Mouse (Mus musculus): ENCODE data around the gene C4b. TPM values are rescaled to one million over a fixed set of nuclear protein-coding genes. Genes with fewer than 3 reads are reported as not detected.
"Not testable (repeated sequence)": the region's sequence is repeated elsewhere in the genome, so short reads cannot be mapped to it uniquely, and the experiment has no call there.

Gene C4b
- polyA plus RNA-seq, 1 experiment: 8.5 TPM

DNA sequence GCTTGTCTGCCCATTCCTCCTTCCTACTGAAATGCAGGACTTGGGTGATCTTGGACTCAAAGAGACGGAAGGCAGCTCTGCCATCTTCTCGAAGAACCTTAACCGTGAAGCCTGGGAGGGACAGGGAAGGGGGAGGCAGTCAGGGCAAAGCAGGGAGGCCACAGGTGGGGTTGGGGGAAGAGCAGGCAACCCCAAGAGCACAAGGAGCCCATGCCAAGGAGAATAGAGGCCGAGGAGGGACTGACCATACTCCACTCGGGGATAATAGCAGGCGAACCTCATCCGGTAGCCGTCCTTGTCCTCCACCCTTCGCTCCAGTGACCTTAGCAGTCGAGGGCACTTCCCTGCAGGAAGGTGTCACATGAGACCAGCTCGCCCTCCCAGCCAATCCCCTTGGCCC lies 14.5 kb downstream of the C4b start:
- WGBS: 74% methylated on average over 11 of the region's 11 CpGs
- not testable (repeated sequence) for H3K4me3 ChIP-seq (replicated peaks; ENCODE audit: insufficient read depth, low read depth, low read length); H3K27ac ChIP-seq (ENCODE audit: insufficient read depth, low read length); DNase-seq; H3K4me1 ChIP-seq (ENCODE audit: control insufficient read depth, insufficient read depth, low read length); H3K27me3 ChIP-seq (ENCODE audit: control insufficient read depth, insufficient read depth, low read length)

- TF ChIP-seq POLR2A (IDR thresholded peaks at IDR 0.05; ENCODE audit: borderline replicate concordance, insufficient read depth, low read length): no peak
- TF ChIP-seq CTCF (IDR thresholded peaks at IDR 0.05; ENCODE audit: borderline replicate concordance, insufficient read depth, low read depth, low read length): no peak
- no peak for DNase-seq
- H3K4me1 ChIP-seq (ENCODE audit: control insufficient read depth, insufficient read depth, low read length): no peaks in the 10 kb centered on the region
- no peaks in the 10 kb centered on the region for H3K27me3 ChIP-seq (ENCODE audit: control insufficient read depth, insufficient read depth, low read length)
- no peak overlapping the region for H3K27ac ChIP-seq (ENCODE audit: insufficient read depth, low read length)
- WGBS: 81% methylated on average over 2 of the region's 2 CpGs
- no peak overlapping the region for H3K4me3 ChIP-seq (replicated peaks; ENCODE audit: insufficient read depth, low read depth, low read length)
Measured at GRCm38 (mm10) chr17:34727887-34728286, 15.8 kb downstream of the C4b start.

DNA sequence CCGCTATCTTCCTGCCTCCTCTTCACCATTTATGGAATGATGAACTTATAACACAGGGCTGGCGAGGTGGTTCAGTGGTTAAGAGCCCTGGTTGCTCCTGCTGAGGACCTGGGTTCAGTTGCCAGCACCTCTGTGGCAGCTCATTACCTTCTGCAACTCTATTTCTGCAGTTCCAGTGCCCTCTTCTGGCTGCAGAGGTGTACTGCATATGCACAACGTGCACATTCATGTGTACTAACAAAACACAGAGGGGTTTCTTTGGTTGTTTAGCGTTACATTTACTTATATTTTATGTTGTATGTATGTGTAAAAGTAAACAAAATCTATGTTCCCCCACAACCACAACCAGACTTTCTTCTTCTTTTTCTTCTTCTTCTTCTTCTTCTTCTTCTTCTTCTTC lies 20.6 kb downstream of the C4b start:
- Histone ChIP-seq H3K4me1 (ENCODE audit: control insufficient read depth, insufficient read depth, low read length) (no peaks in the 10 kb centered on the region), H3K27me3 (ENCODE audit: control insufficient read depth, insufficient read depth, low read length) (no peaks in the 10 kb centered on the region), H3K4me3 (replicated peaks; ENCODE audit: insufficient read depth, low read depth, low read length) (no peak overlapping the region), H3K27ac (ENCODE audit: insufficient read depth, low read length) (no peak overlapping the region)
- DNase-seq: no peak
- TF ChIP-seq POLR2A (IDR thresholded peaks at IDR 0.05; ENCODE audit: borderline replicate concordance, insufficient read depth, low read length) (no peak), CTCF (IDR thresholded peaks at IDR 0.05; ENCODE audit: borderline replicate concordance, insufficient read depth, low read depth, low read length) (no peak)
- WGBS: 71% methylated on average over 4 of the region's 4 CpGs

DNA sequence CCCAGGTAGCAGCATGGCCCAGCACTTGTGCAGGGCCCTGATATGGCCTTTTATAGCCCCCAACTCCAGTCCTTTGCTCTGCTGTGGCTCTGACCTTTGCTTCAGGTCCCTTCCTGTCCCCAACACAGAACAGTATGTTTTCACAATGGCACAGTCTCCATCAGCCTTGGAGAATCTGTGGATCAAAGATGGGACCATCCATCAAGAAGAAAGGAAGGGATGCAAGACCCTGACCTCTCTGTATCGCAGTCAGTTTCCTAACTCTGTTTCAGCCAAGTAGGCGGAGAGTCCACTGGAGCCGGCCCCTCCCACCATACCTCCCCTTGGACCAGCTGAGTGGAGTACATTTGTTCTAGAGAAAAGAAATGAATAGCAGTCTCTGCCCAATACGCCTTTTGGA lies 21.4 kb downstream of the C4b start:
- not testable (repeated sequence) for H3K4me1 ChIP-seq (ENCODE audit: control insufficient read depth, insufficient read depth, low read length); H3K27me3 ChIP-seq (ENCODE audit: control insufficient read depth, insufficient read depth, low read length); H3K27ac ChIP-seq (ENCODE audit: insufficient read depth, low read length); H3K4me3 ChIP-seq (replicated peaks; ENCODE audit: insufficient read depth, low read depth, low read length); DNase-seq
- WGBS: 85% methylated on average over 2 of the region's 4 CpGs

DNA sequence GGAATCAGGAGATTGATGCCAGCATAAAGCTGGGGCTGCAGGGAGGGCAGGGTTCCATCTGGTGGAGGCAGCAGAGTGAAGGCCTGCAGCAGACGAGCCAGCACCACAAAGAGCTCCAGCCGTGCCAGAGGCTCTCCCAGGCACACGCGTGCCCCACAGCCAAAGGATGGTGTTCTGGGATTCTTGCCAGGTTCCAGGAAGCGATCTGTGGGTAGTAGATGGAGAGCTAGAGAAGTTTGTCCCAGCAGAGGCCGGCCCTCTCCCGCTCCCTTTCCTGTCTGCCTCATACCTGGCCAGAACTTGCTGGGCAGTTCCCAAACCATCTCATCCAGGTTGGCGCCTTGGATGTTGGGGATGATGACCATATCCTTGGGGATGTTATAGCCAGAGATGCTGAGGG lies 23.8 kb downstream of the C4b start:
- not testable (repeated sequence) for H3K27me3 ChIP-seq (ENCODE audit: control insufficient read depth, insufficient read depth, low read length); H3K4me3 ChIP-seq (replicated peaks; ENCODE audit: insufficient read depth, low read depth, low read length); H3K4me1 ChIP-seq (ENCODE audit: control insufficient read depth, insufficient read depth, low read length); H3K27ac ChIP-seq (ENCODE audit: insufficient read depth, low read length)
- peak in 1 of 2 experiments; percentile 12 for DNase-seq
- WGBS: 24% methylated on average over 8 of the region's 8 CpGs

GRCm38 (mm10) chr17:34717401-34717800 lies 26.3 kb downstream of the C4b start:
- no peak for TF ChIP-seq CTCF (IDR thresholded peaks at IDR 0.05; ENCODE audit: borderline replicate concordance, insufficient read depth, low read depth, low read length)
- no peak for TF ChIP-seq POLR2A (IDR thresholded peaks at IDR 0.05; ENCODE audit: borderline replicate concordance, insufficient read depth, low read length)
- DNase-seq: no peak
- no peak overlapping the region for H3K4me3 ChIP-seq (replicated peaks; ENCODE audit: insufficient read depth, low read depth, low read length)
- H3K27me3 ChIP-seq (ENCODE audit: control insufficient read depth, insufficient read depth, low read length): no peaks in the 10 kb centered on the region
- no peaks in the 10 kb centered on the region; the same call in 1 of the 2 replicates for H3K4me1 ChIP-seq (ENCODE audit: control insufficient read depth, insufficient read depth, low read length)
- no peak overlapping the region for H3K27ac ChIP-seq (ENCODE audit: insufficient read depth, low read length)
- 48% methylated on average over 11 of the region's 11 CpGs for WGBS

DNA sequence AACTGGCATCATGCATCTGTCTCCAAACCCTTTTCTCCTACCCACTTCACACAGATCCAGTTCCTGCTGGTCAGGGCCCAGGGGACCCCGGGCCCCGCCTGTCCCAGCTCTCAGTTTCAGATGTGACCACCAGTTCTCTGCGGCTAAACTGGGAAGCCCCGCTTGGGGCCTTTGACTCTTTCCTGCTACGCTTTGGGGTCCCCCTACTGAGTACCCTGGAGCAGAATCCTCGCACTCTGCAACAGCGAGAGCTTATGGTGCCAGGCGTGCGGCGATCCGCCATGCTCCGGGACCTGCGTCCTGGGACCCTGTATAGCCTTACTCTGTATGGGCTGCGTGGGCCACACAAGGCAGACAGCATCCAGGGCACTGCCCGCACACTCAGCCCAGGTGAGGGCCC lies 27.4 kb downstream of the C4b start:
- WGBS: 91% methylated on average over 15 of the region's 15 CpGs
- Histone ChIP-seq H3K27ac (ENCODE audit: insufficient read depth, low read length) (no peak overlapping the region), H3K27me3 (ENCODE audit: control insufficient read depth, insufficient read depth, low read length) (no peaks in the 10 kb centered on the region), H3K4me1 (ENCODE audit: control insufficient read depth, insufficient read depth, low read length) (no peaks in the 10 kb centered on the region; the same call in 1 of the 2 replicates), H3K4me3 (replicated peaks; ENCODE audit: insufficient read depth, low read depth, low read length) (no peak overlapping the region)
- no peak for DNase-seq
- TF ChIP-seq POLR2A (IDR thresholded peaks at IDR 0.05; ENCODE audit: borderline replicate concordance, insufficient read depth, low read length) (no peak), CTCF (IDR thresholded peaks at IDR 0.05; ENCODE audit: borderline replicate concordance, insufficient read depth, low read depth, low read length) (no peak)

GRCm38 (mm10) chr17:34715451-34715850 lies 28.2 kb downstream of the C4b start:
- 81% methylated on average over 7 of the region's 7 CpGs for whole genome bisulfite sequencing
- H3K4me1 ChIP-seq (ENCODE audit: control insufficient read depth, insufficient read depth, low read length); H3K27ac ChIP-seq (ENCODE audit: insufficient read depth, low read length); H3K4me3 ChIP-seq (replicated peaks; ENCODE audit: insufficient read depth, low read depth, low read length); DNase-seq; H3K27me3 ChIP-seq (ENCODE audit: control insufficient read depth, insufficient read depth, low read length): not testable (repeated sequence)

DNA sequence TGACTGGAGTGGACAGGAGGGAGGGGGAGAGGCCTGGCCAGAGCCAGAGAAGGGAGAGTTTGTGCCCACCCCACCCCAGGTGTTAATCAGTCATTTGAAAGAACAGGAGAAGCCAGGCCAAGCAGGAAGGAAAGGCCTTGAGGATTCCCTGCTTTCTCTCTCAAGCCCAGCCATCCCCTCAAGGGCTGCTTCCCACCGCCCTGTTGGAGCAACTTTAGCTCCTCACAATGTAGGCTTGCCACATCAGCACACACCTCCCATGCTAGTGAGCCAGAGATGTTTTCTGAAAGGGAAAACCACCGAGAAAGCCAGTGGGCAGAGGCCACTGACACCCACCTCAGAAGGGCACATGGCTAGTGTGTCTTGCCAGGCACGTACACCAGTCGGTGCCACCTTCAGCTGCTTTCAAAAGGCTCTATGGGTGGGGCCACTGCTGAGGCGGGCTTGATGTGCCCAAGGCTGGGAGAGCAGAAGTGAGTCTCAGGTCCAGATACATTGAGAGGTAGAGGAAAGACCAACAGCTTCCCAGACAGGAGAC lies 28.7 kb downstream of the C4b start:
- 74% methylated on average over 5 of the region's 5 CpGs for WGBS
- H3K4me3 ChIP-seq (replicated peaks; ENCODE audit: insufficient read depth, low read depth, low read length); H3K27me3 ChIP-seq (ENCODE audit: control insufficient read depth, insufficient read depth, low read length); H3K4me1 ChIP-seq (ENCODE audit: control insufficient read depth, insufficient read depth, low read length); DNase-seq; H3K27ac ChIP-seq (ENCODE audit: insufficient read depth, low read length): not testable (repeated sequence)

- not testable (repeated sequence) for H3K4me1 ChIP-seq (ENCODE audit: control insufficient read depth, insufficient read depth, low read length); DNase-seq; H3K27ac ChIP-seq (ENCODE audit: insufficient read depth, low read length); H3K27me3 ChIP-seq (ENCODE audit: control insufficient read depth, insufficient read depth, low read length); H3K4me3 ChIP-seq (replicated peaks; ENCODE audit: insufficient read depth, low read depth, low read length)
- WGBS: 82% methylated on average over 9 of the region's 9 CpGs
Measured at GRCm38 (mm10) chr17:34714181-34714907, 29.3 kb downstream of the C4b start.

Measured in cerebellum, adult 2 months (tissue).